Mouse (Mus musculus) embryonic facial prominence, embryonic 13.5 days (tissue): ENCODE measurements at regions not wholly inside any gene's neighbourhood (a gene's known extent, or its start where the extent isn't known, plus 50 kb on each side); places are given as distances from the start of the nearest gene placed in this dataset.
A peak's percentile ranks its signal among the peaks of the same experiment; 100 is the strongest.

Experiments used
- ATAC-seq: fragments of 200-750 bp; cut with Nextera tagmentation; 2 replicates; pipeline ENCODE4 v1.8.0; 2017; ENCODE audit warnings: low read depth; ENCODE audit not compliant: insufficient number of reproducible peaks, insufficient read depth, low FRiP score, low TSS enrichment
- H3K27ac ChIP-seq: fragments of 300-500 bp; sonication (generic); 2 replicates; pipeline ENCODE4 v1.5.1; 2015; ENCODE audit warnings: moderate library complexity, mild to moderate bottlenecking, inconsistent platforms
- H3K27me3 ChIP-seq: fragments of 300-500 bp; sonication (generic); 2 replicates; pipeline ENCODE4 v1.6.1; 2015; ENCODE audit warnings: mild to moderate bottlenecking, inconsistent platforms
- H3K36me3 ChIP-seq: fragments of 300-500 bp; sonication (generic); 2 replicates; pipeline ENCODE4 v1.6.1; 2015; ENCODE audit warnings: mild to moderate bottlenecking, inconsistent platforms
- H3K4me1 ChIP-seq: fragments of 300-500 bp; sonication (generic); 2 replicates; pipeline ENCODE4 v1.6.1; 2015; ENCODE audit warnings: inconsistent platforms
- H3K4me2 ChIP-seq: fragments of 300-500 bp; sonication (generic); 2 replicates; pipeline ENCODE4 v1.6.1; 2015; ENCODE audit warnings: moderate library complexity, mild to moderate bottlenecking, inconsistent platforms
- H3K4me3 ChIP-seq: fragments of 300-500 bp; sonication (generic); 2 replicates; pipeline ENCODE4 v1.5.1; 2015; ENCODE audit warnings: mild to moderate bottlenecking, inconsistent platforms
- H3K9ac ChIP-seq: fragments of 300-500 bp; sonication (generic); 2 replicates; pipeline ENCODE4 v1.6.1; 2015; ENCODE audit warnings: mild to moderate bottlenecking, inconsistent platforms
- H3K9me3 ChIP-seq: fragments of 300-500 bp; sonication (generic); 2 replicates; pipeline ENCODE4 v1.6.1; 2016; ENCODE audit warnings: inconsistent platforms
- WGBS: fragments of 180-500 bp; shearing (Covaris S2); methylation state at CpG from one replicate; pipeline ENCODE4 v1.1.7; 2015; ENCODE audit warnings: mixed read lengths; 5-methylcytosine and 5-hydroxymethylcytosine counted together

DNA sequence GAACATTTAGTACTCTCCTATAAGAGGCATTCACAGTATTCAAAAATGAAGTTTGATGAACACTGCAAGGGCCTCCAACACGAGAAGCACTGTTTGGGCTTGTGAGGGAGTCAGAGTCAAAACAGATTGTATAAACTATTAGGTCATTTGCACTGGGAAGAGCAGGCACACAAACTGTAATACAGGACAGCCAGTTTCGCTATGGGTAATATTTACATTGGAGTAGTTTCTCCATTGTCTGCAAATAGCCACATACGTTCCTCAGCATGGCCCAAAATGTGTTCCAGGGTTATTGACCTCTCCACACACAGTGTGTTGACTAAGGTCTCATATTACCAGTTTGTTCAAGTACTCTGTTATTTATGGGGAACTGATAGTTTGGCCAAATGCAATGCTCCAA, 173.7 kb upstream of the Camk1g start:
- Histone ChIP-seq H3K4me1 (peaks cover 30% of the 10 kb centered on the region), H3K27me3 (0 out of 2 replicates have a peak, but pooled peaks cover 4% of the 10 kb centered on the region), H3K4me2 (no peak overlapping the region), H3K27ac (no peak overlapping the region), H3K9ac (no peak overlapping the region), H3K4me3 (no peak overlapping the region), H3K9me3 (no peaks in the 10 kb centered on the region), H3K36me3 (no peaks in the 10 kb centered on the region)
- 70% methylated on average over 3 of the region's 3 CpGs for WGBS
- no peak for ATAC-seq

DNA sequence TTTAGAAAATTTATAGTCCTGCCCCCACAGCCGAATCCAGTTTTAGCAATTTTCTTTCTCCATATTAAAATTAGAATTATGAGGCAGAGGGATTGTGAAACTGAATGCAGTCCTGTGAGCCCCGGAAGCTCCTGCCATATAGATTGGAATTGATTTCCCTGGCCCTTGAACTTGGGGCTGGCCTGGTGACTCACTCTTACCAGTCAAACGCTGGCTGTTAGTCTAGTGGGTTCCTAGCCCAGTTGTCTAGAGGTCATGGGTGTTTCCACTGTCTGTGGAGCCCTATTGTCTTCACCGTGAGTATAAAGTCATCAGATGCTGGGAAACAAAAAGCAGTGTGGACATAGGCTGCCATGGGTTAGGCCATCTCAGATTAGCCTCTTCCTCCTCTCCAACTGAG, 173.2 kb upstream of the Camk1g start:
- no peak overlapping the region for H3K9ac ChIP-seq
- 0 out of 2 replicates have a peak, but pooled peaks cover 4% of the 10 kb centered on the region for H3K27me3 ChIP-seq
- H3K9me3 ChIP-seq: no peaks in the 10 kb centered on the region
- no peak for ATAC-seq
- H3K4me3 ChIP-seq: no peak overlapping the region
- H3K4me2 ChIP-seq: no peak overlapping the region
- no peaks in the 10 kb centered on the region for H3K36me3 ChIP-seq
- 76% methylated on average over 4 of the region's 4 CpGs for WGBS
- H3K27ac ChIP-seq: no peak overlapping the region
- H3K4me1 ChIP-seq: peaks cover 35% of the 10 kb centered on the region

DNA sequence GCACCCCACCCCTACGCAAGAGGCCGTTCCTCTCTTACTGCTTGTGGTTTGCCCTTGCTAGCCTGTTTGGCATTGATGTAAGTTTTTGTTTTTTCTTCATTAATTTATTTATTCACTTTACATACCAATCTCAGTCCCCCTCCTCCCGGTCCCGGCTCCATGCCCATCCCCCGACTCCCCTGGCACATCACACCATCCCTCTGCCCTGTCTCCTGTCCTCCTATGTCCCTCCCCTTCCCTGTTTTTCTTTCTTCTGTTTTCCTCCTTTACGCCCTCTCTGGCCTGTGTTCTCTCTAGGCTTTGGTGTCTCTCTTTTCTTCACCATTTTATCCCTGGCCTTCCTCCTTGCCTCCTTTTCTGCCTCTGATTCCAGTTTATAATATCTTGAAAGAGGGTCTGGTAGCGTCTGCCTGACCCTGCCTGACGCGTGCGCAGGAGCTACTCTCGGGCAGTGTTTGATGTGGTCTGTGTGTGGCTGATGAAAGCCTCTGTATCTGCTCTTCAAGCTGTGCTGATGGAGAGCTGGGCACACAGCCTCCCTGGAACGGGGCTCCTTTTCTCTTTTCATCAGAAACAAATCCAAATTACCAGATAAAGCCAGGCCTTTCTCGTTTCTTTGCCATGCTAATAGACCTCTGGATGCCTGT, 172.0 kb upstream of the Camk1g start:
- Histone ChIP-seq H3K9me3 (no peaks in the 10 kb centered on the region), H3K36me3 (no peaks in the 10 kb centered on the region), H3K27me3 (0 out of 2 replicates have a peak, but pooled peaks cover 4% of the 10 kb centered on the region), H3K9ac (no peak overlapping the region), H3K4me1 (peaks cover 39% of the 10 kb centered on the region), H3K27ac (no peak overlapping the region), H3K4me3 (no peak overlapping the region), H3K4me2 (no peak overlapping the region)
- ATAC-seq: no peak
- WGBS: 25% methylated on average over 13 of the region's 13 CpGs

DNA sequence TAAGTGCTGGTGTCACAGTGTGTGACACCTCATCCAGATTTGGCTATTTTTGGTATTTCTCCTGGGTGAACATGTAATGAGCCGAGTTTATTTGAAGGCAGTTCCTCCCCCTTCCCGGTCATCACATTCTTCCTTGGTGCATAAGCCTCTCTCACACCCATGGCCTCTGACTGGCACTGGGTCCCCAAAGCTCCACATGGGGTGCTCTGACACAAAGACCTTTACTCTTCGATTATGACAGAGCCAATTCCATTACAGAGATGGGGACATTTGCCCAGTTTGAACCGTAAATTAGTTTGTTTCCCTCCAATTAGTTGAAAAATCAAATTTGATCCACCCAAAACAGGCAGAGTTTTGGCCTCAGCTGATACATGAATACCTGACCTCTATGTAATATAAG, 171.2 kb upstream of the Camk1g start:
- Histone ChIP-seq H3K27me3 (0 out of 2 replicates have a peak, but pooled peaks cover 4% of the 10 kb centered on the region), H3K9me3 (no peaks in the 10 kb centered on the region), H3K27ac (no peak overlapping the region), H3K9ac (no peak overlapping the region), H3K36me3 (no peaks in the 10 kb centered on the region), H3K4me3 (no peak overlapping the region), H3K4me2 (no peak overlapping the region), H3K4me1 (peaks cover 39% of the 10 kb centered on the region)
- 73% methylated on average over 4 of the region's 4 CpGs for WGBS
- ATAC-seq: no peak

DNA sequence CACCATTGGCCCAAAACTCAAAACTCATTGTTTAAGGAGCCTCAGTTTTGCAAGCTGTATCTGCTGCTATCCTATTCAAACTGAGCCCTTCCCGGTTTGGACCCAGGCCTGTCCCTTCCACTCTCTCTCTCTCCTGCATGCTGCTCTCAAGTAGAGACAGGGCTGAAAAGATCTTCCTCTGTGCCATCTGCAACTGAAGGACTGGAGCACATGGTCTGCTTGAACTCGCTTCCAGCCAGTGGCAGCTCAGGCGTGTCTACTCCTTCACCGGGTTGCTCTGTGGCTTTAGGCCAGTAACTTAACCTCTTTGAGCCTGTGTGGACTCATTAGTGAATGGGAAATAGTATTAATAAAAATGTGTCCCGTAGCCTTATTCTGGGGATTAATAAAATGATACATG, 170.4 kb upstream of the Camk1g start:
- no peak for ATAC-seq
- H3K4me2 ChIP-seq: no peak overlapping the region
- H3K27ac ChIP-seq: no peak overlapping the region
- H3K4me3 ChIP-seq: no peak overlapping the region
- 0 out of 2 replicates have a peak, but pooled peaks cover 4% of the 10 kb centered on the region for H3K27me3 ChIP-seq
- H3K36me3 ChIP-seq: no peaks in the 10 kb centered on the region
- peaks cover 39% of the 10 kb centered on the region for H3K4me1 ChIP-seq
- 67% methylated on average over 5 of the region's 5 CpGs for WGBS
- no peaks in the 10 kb centered on the region for H3K9me3 ChIP-seq
- no peak overlapping the region for H3K9ac ChIP-seq

DNA sequence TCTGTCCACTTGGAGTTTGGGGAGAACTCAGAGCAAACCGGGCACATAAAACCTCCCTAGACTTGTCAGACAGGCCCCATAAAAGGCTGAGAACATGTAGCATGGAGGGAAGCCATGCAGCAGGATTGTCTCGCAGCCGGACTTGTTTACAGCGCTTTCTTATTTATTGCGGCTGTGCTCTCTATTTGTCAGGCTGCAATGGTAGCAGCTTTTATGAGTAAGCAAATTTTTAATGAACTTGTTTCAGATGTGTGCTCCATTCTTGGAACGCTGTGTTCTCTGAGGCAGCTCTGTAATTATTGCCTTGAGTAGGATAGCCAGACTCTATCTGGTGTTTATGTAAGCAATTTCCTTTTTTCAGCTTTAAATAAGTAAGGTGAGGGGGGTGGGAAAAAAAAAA, 169.2 kb upstream of the Camk1g start:
- 59% methylated on average over 6 of the region's 6 CpGs for WGBS
- no peak overlapping the region for H3K4me2 ChIP-seq
- peak overlapping the region; percentile 69; the same call in 1 of the 2 replicates for H3K27ac ChIP-seq

DNA sequence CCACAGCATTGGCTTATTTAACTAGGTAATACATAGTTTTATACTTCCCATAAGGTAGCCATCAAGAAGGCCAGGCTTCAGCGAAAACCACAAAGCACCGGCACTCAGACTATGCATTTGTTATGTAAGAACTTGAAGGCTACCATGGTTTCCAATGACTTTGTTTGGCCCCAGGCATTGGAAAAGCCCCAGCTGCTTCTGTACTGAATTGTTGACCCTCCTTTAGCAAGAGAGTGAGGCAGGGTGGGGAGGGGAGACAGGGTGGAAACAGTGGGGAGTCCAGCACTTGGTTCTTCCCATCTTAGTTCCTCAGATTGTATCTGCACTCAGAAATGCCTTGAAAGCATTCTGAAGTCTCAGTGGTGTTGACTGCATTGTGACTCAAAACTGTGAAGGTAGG, 168.3 kb upstream of the Camk1g start:
- H3K4me3 ChIP-seq: no peak overlapping the region
- H3K4me2 ChIP-seq: no peak overlapping the region
- 40% methylated on average over 2 of the region's 2 CpGs for WGBS
- H3K9ac ChIP-seq: no peak overlapping the region
- H3K36me3 ChIP-seq: no peaks in the 10 kb centered on the region
- peak overlapping the region; percentile 69; the same call in 1 of the 2 replicates for H3K27ac ChIP-seq
- no peak for ATAC-seq
- H3K27me3 ChIP-seq: 0 out of 2 replicates have a peak, but pooled peaks cover 4% of the 10 kb centered on the region
- peaks cover 44% of the 10 kb centered on the region for H3K4me1 ChIP-seq
- H3K9me3 ChIP-seq: no peaks in the 10 kb centered on the region

More for the DNA sequence above, 169.2 kb upstream of the Camk1g start:
- H3K4me3 ChIP-seq: no peak overlapping the region
- no peak overlapping the region for H3K9ac ChIP-seq
- no peaks in the 10 kb centered on the region for H3K36me3 ChIP-seq
- ATAC-seq: no peak
- H3K27me3 ChIP-seq: 0 out of 2 replicates have a peak, but pooled peaks cover 4% of the 10 kb centered on the region
- no peaks in the 10 kb centered on the region for H3K9me3 ChIP-seq
- H3K4me1 ChIP-seq: peaks cover 44% of the 10 kb centered on the region

DNA sequence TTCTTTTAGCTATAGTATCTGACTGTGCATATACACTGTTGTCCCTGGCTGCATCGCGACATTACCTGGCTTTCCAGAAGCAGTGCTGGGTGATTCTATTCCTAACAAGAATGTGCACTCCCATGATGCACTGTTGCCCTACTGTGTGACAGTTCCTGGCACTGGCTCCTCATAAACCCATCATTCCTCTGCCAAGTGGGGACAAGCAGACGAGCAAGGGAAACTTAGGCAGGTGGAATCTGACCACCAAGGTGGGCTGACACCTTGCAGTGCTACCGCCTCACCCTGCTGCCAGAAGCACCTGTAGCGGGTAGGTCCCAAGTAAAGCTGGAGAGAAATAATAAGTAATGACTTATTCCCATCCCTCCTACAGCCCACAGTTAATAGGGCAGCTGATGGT, 167.5 kb upstream of the Camk1g start:
- no peak overlapping the region for H3K4me2 ChIP-seq
- H3K4me3 ChIP-seq: no peak overlapping the region
- H3K9me3 ChIP-seq: no peaks in the 10 kb centered on the region
- WGBS: 91% methylated on average over 5 of the region's 5 CpGs
- no peak overlapping the region for H3K9ac ChIP-seq
- H3K27ac ChIP-seq: no peak overlapping the region
- H3K36me3 ChIP-seq: no peaks in the 10 kb centered on the region
- ATAC-seq: no peak
- H3K27me3 ChIP-seq: 0 out of 2 replicates have a peak, but pooled peaks cover 4% of the 10 kb centered on the region
- peaks cover 43% of the 10 kb centered on the region for H3K4me1 ChIP-seq

DNA sequence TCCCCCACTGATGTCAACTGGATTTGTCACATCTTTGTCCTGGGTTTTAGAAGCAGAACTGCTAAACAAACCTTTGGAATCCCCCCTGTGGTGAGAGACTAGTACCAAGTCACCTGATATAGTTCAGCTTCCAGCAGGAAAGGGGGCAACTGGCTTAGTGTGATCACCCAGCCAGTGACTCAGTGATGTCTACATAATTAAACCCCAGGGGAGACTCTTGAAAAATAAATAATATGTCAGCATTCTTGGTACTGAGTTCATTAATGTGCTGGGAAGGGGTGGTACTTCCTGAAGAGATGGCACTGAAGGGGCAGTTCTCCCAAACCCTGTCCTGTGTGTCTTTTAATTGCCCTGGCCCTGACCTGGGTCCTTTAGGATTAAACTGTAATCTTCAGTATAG, 166.5 kb upstream of the Camk1g start:
- Histone ChIP-seq H3K9me3 (no peaks in the 10 kb centered on the region), H3K4me2 (no peak overlapping the region), H3K36me3 (no peaks in the 10 kb centered on the region), H3K27me3 (0 out of 2 replicates have a peak, but pooled peaks cover 4% of the 10 kb centered on the region), H3K4me1 (peaks cover 33% of the 10 kb centered on the region), H3K4me3 (no peak overlapping the region), H3K27ac (no peak overlapping the region), H3K9ac (no peak overlapping the region)
- ATAC-seq: no peak

DNA sequence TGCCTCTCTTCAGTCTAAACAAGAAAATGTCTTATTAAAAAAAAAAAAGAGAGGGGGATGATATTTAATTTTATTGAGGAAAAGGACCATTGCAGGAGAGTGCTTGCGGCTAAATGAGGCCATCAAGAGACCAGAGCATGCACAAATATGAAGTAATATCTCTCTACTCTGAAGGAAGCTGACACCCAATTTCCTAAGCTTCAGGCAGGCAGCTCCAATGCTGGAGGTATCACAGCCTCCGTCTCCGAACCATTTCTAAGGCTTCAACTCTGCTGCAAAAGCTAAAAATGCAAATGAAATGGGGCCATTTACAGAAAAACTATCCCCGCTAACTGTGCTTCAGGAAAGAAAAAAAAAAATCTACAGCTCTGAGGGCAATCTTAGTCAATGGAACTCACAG, 164.4 kb upstream of the Camk1g start:
- H3K27ac ChIP-seq: no peak overlapping the region
- 71% methylated on average over 4 of the region's 4 CpGs for WGBS
- no peaks in the 10 kb centered on the region for H3K36me3 ChIP-seq
- peaks cover 23% of the 10 kb centered on the region for H3K4me1 ChIP-seq
- no peaks in the 10 kb centered on the region for H3K9me3 ChIP-seq
- ATAC-seq: no peak
- H3K4me2 ChIP-seq: no peak overlapping the region
- H3K9ac ChIP-seq: no peak overlapping the region
- H3K4me3 ChIP-seq: no peak overlapping the region
- no peaks in the 10 kb centered on the region for H3K27me3 ChIP-seq

DNA sequence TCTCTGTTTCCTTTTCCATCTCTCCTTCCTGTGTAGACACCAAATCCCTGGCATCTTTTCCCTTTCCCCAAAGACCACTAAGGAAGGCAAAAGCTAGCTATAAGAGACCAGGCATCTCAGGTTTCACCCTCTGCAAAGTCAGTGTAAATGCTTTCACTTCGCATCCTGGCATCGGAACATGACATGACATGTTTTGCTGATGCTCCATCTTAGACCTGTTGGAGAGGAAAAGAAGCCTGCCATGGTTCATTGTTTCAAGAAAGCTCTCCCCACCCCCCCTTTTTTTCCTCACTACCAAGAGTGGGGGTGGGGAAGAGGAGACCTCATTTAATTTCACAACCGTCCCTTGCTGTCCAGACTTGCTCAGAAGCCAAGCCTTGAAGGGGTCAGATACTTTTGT, 156.4 kb upstream of the Camk1g start:
- peaks cover 4% of the 10 kb centered on the region; the same call in 1 of the 2 replicates for H3K9me3 ChIP-seq
- H3K4me3 ChIP-seq: no peak overlapping the region
- H3K9ac ChIP-seq: no peak overlapping the region
- H3K27ac ChIP-seq: peak overlapping the region; percentile 68
- H3K4me2 ChIP-seq: 0 out of 2 replicates have a peak overlapping the region, but pooled peaks have one; percentile 0
- ATAC-seq: peak; percentile 10; the same call in 1 of the 2 replicates
- H3K27me3 ChIP-seq: no peaks in the 10 kb centered on the region
- WGBS: 23% methylated on average over 3 of the region's 3 CpGs
- H3K4me1 ChIP-seq: peaks cover 13% of the 10 kb centered on the region
- no peaks in the 10 kb centered on the region for H3K36me3 ChIP-seq

DNA sequence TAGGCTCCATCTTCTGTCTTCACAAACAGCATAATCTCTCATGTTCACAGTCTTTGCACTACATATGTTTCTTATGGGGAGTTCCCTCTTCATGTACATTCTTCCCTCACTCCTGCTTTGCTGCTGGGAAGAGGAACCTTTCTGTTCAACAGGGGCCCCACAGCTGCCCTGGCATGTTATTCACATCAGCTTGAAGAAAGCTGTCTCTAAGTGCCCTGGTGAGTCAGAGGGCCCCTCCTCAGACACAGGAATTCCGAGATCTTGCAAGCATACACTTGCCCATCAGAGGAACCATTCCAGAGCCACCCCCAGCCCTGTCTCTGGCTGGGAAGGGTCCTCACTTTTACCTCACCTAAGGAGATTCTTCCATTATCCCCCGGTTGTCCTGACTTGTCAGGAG, 151.9 kb upstream of the Camk1g start:
- Histone ChIP-seq H3K9ac (no peak overlapping the region), H3K27me3 (no peaks in the 10 kb centered on the region), H3K27ac (peak overlapping the region; percentile 11; the same call in 1 of the 2 replicates), H3K4me3 (no peak overlapping the region), H3K4me2 (no peak overlapping the region), H3K36me3 (no peaks in the 10 kb centered on the region), H3K4me1 (peaks cover 42% of the 10 kb centered on the region), H3K9me3 (no peaks in the 10 kb centered on the region)
- WGBS: 39% methylated on average over 2 of the region's 2 CpGs
- 0 out of 2 replicates have a peak, but pooled peaks have one; percentile 40 for ATAC-seq
